Mouse (Mus musculus): ENCODE data around the gene Gns. TPM values are rescaled to one million over a fixed set of nuclear protein-coding genes. Genes with fewer than 3 reads are reported as not detected.

Gns gene
- total and polyA plus RNA-seq, 3 experiments, result 169 to 731 (median 240) TPM

DNA sequence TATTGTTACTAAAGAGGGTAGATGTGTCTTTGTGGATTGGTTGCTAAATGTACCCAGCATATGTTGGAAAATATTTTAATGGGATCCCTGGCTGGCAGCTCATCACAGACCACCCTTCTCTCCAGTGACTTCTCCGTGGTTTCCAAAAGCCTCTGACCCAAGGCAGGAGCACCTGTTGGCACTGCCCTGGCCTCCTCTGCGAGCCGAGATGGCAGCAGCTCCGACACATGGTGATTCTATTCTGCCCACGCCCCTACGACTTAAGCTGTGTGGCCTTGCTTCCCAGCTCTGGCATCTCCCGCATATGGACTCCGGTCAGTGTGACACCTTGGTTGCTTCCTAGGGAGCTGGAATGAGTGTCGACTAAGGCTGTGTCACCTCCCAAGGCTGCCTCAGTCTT is 38.2 kb downstream of the Gns start:
- no peak for DNase-seq

DNA sequence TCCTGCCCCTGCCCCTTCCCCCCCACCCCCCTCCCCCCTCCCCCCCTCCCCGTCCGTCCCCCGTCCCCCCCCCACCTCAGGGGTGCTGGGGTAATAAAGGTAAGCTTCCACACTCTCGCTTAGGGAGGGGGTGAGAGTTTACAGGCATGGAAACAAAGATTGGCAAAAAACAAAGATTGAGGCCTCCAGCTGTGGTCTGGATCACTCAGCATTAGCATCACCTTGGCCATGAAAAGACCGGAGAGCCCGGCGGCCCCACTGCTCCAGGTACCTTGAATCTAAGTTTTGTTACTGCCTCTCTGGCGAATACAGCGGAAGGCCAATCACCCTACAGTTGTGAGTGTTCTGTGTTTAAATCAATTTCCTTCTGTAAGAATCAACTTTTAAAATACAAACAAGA is 39.1 kb downstream of the Gns start:
- no peak for DNase-seq

DNA sequence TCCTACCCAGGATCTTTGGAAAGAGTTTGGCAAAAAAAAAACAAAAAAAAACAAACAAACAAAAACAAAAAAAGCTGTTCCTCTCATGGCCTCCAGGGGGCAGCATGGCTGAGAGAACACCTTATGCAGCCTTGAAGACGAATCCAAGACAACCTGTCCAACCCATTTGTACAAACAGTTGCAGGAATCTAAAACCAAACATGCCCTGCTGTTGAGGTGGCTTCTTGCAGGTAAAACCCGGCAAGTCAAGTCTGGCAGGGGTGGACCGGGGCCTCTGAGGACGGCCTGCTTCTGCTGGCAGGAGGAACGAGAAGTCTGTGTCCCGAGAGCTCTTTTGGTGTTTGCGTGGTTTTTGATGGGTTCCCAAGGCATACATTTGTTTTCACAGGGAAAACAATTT is 44.8 kb downstream of the Gns start:
- DNase-seq, result no peak

DNA sequence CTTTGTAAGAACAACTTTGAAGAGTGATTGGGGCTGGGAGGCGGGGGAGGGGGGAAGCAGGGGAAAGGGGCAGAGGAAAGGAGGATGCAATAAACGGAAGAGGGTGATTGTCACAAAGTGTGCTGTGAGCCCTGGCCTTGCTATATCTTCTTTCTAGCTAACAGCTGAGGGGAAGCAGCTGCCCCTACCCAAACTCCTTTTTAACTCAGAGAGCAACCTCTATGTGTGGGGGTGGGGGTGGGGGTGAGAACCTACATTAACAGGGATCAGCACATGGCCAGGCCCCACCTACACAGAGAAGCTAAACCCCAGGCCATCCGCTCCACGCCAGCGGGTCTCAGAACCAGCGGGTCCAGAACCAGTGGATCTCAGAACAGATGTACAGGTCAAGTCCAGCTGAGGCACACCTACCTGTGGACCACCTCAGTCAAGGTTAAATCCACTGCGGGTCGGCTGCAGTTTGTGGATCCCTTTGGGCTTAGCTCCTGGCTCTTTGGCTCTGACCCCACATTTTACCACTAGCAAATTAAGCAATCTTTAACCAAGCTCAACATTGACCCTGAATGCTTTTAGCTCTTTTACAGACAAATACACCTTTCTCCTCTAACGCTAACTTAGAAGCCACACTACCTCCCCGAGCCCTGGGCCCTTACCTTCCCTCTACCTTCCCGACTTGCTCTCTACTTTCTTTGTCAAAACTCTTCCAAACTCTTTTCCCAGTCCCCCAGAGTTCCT is 47.0 kb downstream of the Gns start:
- DNase-seq, result no peak

DNA sequence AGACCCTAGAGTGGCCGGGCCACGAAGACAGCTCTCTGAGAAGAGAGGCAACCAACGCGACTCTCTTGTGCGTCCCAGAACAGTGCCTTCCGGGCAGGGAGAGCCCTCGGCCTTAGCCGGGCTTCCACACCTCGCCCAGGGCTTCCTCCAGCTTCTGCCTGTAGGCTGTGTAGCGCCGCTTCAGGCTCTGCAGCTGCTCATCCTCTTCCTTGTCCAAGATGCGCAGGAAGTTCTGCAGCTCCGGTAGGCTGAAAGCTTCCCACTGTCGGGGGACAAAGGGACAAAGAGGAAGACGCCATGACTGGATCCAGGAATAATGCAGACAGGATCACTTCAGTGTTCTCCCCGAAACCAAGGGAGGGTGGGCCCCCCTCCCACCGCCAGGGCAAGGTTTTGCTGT is 47.9 kb downstream of the Gns start:
- DNase-seq, result no peak

DNA sequence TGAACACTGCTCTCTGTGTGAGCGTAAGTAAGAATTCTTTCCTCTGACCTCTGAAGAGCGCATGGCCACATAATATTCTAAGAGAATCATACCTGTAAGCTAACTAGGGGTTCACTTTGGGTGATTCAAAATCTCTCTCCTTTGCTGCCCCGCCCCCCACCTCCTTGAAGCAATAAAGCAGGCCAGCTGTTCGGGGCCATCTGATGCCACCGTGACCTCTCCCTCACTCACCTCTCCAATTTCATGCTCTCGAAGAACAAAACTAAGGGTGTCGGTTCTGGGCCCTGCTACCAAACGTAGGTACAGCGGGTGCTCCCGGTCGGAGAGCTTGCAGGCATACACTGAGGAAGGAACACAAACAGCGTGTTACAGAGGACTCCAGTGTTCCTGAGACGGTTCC is 49.2 kb downstream of the Gns start:
- DNase-seq, result no peak

DNA sequence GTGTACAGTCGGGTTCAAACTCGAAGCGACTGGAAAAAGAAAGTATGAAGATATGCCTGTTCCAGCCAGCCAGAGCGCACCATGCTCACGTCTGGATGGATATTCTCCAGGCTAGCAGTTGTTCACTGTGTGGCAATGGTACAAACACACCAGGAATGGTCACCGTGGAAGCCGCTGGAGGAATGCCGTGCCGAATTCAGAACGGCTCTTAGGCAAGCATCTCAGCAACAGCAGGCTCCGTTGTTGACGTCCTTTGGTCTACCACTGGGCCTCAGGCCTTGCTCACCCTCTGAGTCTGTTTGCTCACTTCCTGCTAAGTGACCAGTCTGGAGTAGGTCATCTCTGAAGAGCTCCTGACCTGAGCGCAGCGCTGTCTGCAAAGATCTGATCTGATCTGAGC is 53.9 kb downstream of the Gns start:
- no peak for DNase-seq

DNA sequence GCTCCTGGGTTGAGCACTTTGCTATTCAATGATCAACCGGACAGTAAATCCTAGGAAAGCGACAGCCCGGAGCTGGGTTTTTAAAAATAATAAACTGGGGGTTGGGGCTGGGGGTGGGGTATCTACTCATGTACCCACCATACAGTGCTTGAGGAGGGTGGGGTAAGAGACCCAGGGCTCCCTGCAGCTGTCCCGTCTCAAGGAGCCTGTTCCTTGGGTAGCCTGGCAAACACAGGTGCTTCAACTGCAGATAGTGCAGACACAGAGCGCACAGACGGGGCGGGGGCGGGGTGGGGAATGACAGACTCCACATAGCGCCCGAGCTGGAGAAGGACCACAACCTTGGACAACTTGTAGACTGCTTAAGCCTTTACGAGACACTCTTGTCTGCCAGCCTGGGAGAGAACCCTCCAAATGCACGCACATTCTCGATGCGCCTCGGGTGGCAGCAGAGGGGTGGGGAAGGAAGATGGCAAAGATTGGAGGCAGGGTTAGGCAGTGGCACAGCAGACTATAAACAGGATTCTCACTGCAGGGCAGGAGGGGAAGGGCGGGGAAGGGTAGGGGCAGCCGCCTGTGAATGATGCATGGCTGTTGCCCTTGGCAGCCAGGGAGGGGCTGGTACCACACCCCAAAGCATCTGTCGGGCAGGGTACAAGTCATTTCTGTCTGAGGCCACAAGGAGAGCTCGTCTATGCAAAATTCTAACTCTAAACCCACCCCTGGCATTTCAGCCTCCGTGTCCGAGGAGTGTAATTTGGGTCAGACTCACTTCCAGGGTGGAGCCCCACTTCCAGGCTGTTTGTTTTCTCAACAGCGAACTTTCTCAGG is 55.0 kb downstream of the Gns start:
- no peak for DNase-seq

DNA sequence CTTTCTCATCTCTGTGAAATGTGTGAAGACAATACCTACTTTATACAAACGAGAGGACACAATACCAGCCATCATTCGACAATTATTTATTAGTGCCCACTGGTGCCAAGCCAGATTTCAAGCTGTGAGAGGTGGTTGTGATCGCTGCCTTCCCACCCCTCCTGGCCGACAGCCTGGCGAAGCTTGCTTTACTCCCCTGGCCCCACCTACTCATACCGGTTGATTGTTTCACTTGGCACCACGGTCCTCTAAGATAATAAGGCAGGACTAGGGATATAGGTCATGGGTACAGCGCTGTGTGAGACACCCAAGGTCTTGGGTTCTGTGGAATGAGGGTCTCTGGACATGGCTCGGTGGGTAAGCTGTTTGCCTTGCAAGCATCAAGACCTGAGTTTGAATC is 56.1 kb downstream of the Gns start:
- no peak for DNase-seq

DNA sequence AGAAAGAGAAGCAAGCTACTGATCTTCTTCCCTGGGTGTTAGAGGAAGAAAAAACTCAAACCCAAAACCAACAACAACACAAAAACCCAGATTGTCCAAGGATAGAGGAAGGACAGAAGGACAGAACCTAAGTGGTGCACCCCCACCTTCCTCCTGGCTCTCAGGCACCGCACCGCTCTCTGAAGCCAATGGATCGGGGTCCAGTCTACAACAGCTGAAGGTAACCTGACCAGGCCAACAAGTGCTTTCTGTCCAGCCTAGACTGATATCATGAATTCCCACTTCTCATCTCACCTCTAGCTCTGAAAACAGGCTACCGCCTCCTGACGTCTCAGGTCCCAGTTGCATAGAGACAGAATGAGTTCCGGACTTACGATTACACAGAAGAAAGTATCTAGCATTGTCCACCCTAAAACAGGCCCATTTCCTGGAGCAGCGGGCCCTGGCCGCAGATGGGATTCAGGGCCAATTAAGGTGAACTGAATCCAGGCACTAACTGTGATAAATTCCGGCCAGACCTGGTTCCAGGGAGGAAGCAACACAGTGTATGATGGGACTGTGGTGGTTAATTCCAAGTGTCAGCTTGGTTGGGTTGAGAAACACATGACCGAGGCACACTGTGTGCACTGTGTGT is 56.9 kb downstream of the Gns start:
- DNase-seq, result no peak

DNA sequence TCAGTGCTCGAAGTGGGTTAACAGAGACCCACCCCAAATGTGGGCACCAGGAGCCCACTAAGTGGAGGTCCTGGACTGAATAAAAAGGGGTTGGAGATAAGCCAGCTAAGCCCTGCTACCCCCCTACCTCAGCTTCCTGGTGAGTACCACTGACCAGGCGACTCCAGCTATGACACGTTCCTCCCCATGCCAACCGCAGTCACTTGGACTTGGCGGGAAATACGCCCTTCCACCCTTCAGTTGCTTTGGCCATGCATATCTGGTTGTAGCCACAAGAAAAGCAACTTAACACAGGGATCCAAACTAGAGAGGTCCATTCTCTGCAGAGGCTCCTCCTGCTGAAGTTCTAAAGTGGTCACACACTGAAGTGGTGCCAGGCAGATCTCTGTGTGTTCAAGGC is 57.4 kb downstream of the Gns start:
- no peak for DNase-seq

DNA sequence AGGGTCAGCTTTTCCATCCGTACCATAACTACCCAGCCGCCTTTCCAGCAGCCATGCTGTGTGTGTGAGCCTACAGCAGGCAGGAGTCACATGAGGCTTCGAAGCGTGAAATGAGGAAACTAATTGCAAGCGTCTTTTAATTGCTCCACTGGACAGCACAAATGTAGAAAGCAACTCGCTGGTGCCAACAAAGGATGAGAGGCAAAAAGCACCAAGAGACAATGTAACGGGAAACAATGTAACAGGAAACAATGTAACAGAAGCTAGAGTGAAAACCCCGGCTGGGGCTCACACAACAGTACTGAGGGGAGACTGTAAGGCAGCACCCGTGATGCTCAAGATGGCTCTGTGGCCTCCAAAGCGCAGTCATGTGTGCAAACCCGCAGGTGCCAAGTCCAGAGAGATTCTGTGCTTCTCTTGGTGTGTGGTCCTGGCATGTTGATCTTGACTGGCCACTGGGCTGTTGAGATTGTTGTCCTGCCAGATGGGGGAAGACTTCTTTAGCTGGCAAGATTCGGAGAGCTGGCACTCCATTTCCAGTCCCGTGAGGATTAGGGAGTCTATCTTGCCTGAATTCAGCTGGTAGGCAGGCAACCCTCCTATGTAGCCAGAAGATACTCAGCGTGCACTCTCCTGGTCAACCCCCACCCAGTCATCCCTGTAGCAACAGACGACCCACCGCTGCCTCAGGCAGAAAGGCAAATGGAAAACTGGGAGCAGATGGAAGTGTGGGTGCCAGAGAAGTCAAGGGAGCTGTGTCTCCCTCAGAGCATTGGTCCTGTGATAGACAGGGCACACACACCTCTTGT is 58.9 kb downstream of the Gns start:
- DNase-seq, result no peak

DNA sequence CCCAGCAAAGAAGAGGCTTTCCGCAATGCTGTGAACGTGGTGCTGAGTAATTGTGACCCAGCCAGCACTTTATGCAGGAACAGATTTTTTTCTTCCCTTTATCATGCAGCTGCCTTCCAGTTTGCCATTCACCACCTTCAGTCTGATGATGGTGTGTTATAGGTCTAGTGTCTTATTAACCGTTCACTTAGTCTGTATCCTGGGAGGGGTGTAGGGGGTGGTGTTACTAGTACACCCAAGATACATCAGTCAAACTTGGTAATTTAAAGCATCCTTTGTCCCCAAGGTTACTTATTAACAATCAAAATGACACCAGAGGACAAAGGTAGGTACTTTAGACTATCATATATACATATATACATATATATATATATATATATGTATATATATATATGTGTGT is 59.6 kb downstream of the Gns start:
- no peak for DNase-seq

DNA sequence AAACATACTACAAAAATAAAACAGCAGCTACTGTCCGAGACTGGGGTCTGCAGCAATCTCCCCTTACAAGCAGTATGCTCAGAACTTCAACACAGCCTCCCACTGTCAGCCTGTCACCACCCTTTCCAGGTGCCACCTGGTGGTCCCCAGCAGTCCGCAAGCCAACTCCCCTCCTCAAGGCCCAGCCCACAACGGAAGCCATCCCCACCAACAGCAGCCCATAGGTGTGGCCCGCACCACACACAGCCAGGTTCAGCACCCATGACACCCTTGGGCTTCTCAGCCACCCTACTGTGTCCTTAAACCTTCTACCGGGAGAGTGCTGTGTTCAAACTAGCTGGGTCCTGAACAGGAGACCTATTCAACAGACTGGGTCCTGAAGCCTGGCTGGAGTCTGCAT is 60.2 kb downstream of the Gns start:
- no peak for DNase-seq

DNA sequence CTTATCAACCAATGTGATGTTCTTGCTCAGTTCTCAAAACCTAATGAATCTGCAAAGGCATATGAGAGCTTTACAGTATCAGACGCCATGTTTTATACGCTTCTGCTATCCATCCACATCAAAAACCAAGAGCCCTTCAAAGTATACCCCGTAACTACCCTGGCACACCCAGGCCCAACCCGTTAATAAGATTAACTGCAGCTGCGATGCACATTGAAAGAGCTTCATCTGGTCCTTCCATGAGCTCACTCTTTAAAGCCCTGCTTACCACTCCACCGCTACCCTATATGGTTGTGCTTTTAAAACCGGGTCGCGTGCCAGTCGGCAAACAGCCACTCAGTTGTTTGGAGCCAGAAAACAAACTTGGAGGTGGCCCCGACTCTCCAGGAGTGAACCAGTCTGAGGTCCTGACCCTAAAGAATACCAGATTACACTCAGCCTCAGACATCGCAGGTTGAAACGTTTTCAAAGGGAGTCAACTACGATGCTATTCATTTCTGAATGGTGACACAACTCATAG is 60.7 kb downstream of the Gns start:
- no peak for DNase-seq

DNA sequence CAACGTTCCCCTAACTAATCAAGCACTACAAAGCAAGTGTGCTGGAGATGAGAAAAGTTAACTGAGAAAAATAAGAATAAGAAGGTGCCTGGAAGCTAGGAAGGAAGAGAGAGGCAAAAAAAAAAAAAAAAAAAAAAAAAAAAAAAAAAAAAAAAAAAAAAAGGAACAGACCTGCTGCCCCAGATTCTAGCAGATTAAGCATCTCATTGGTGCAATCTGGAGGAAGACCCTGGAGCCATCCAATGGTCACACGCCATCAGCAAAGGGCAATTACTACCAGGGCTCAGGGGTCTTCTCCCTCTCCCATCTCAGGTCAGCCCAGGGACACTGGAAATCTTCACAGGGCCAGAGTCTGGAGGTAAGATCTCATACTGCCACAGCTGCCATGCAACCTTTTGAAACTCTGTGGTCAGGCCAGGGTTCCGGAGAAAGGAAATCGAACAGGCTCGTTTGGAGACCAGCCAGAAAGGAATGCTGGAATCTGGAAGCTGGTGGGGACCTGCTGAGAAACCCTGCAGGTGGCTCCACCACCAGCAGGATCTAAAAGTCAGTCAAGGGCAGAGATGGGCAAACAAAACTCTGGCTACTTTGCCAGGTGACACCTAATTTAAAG is 61.7 kb downstream of the Gns start:
- DNase-seq, result peak; percentile 54

DNA sequence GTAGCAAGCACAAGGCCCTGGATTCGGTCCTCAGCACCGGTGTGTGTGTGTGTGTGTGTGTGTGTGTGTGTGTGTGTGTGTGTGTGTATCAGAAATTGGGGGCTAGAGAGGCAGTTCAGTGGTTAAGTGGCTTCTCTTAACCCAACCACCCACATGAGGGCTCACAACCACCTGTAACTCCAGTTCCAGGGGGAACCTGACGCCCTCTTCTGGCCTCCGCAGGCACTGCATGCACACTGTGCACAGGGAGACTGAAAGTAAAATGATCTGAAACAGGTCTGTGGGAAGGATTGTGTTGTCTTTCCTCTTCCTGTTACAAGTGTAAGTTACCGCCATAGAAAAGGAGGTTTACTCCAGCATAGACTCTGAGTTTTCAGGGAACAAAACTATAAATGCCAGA is 62.2 kb downstream of the Gns start:
- DNase-seq, result no peak

DNA sequence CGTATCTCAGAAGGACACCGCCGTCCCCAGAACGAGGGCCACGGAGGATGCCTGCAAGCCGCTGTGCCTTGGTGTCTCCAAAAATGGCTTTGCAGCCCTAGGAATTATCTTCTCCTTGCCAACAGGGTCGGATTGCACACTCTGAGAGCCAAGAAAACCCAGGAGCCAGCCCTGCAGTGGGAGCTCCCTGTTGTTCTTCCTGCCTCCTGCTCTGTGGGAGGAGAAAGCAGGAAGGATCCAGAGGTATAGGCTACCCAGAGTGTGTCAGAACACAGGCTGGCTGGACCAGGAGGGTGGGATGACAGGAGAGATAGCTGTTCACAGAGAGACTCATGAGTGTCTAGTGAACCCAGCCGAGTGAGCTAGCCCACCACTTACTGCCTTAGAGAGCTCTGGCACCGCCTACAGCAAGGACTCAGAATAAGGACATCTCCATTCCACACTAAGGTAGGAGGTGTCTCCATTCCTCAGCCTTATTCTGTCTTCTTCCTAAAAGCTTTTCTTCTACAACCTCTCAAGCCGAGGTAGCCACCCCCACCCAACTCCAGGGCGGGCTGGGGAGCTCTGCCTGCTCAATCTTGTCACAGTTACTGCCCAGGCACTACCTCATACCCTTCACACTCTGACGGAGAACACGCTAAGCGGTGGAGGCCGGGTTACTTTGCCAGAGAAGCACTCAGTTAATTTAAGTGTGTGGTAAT is 63.3 kb downstream of the Gns start:
- no peak for DNase-seq

DNA sequence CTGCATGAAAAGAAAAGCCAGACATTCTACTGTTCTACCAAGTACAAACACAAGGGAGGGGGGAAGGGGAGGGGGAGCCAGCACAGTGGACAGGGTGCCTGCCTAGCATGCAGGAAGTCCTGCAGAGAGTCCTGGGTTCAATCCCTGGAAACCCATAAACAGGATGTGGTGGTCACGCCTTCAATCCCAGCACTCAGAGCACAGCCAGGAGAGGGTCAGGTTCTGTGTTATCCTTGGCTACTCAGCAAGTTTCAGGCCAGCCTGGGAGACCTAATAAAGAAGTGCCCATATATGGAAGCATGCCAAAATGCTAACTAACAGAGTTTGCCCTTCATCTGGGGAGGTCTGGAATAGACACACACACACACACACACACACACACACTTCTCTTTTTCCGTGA is 64.2 kb downstream of the Gns start:
- DNase-seq, result peak; percentile 42

DNA sequence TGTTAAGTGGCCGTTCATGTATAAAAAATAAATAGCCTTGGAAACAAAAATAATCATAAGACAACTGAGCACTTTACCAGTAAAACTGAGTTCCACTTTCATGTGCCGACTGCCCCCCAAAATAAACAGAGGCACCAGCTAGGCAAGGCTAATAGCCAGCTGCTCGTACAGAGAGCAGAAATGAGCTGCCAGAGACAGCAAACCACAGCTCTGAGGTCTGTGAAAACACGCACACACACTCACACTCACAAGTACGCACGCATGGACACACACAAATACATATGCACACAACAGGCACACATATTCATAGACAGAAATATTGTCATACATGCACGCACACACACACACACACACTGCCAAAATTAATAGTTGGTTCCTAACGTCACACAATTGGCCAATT is 64.7 kb downstream of the Gns start:
- no peak for DNase-seq
